Mouse (Mus musculus): ENCODE measurements at regions not wholly inside any gene's neighbourhood (a gene's known extent, or its start where the extent isn't known, plus 50 kb on each side); places are given as distances from the start of the nearest gene placed in this dataset.

GRCm38 (mm10) chr13:71121484-71121883 lies 279.9 kb upstream of the Adamts16 start:
- TF ChIP-seq CTCF (IDR thresholded peaks at IDR 0.05), result no peak
- no peak for TF ChIP-seq EP300 (IDR thresholded peaks at IDR 0.05)
